Mouse (Mus musculus) intestine, postnatal 0 days (tissue): ENCODE results near the gene Rasgrf1. TPM values are rescaled to one million over a fixed set of nuclear protein-coding genes. Genes with fewer than 3 reads are reported as not detected.

ENCODE experiments used
- ATAC-seq: fragments of 200-750 bp; cut with Nextera tagmentation; 2 replicates; pipeline ENCODE4 v1.8.0; 2017; ENCODE audit warnings: mild to moderate bottlenecking, moderate TSS enrichment, moderate library complexity
- H3K27ac ChIP-seq: fragments of 300-500 bp; sonication (generic); 2 replicates; pipeline ENCODE4 v1.5.1; 2014; ENCODE audit warnings: mild to moderate bottlenecking, low read depth, low read length, moderate library complexity
- H3K27me3 ChIP-seq: fragments of 300-500 bp; sonication (generic); replicated peaks from 2 replicates; pipeline ENCODE4 v1.6.1; 2014; ENCODE audit warnings: low read length, mixed read lengths; ENCODE audit not compliant: control insufficient read depth, insufficient read depth
- H3K36me3 ChIP-seq: fragments of 300-500 bp; sonication (generic); 2 replicates; pipeline ENCODE4 v1.6.1; 2014; ENCODE audit warnings: mild to moderate bottlenecking, moderate library complexity; ENCODE audit not compliant: control insufficient read depth, insufficient read depth
- H3K4me1 ChIP-seq: fragments of 300-500 bp; sonication (generic); replicated peaks from 2 replicates; pipeline ENCODE4 v1.6.1; 2014; ENCODE audit warnings: antibody characterized with exemption, low read length, mixed read lengths; ENCODE audit not compliant: control insufficient read depth, insufficient read depth
- H3K4me2 ChIP-seq: fragments of 300-500 bp; sonication (generic); replicated peaks from 2 replicates; pipeline ENCODE4 v1.6.1; 2014; ENCODE audit warnings: low read depth, mild to moderate bottlenecking, moderate library complexity
- H3K4me3 ChIP-seq: fragments of 300-500 bp; sonication (generic); 2 replicates; pipeline ENCODE4 v1.5.1; 2014; ENCODE audit warnings: low read depth, low read length
- H3K9ac ChIP-seq: fragments of 300-500 bp; sonication (generic); 2 replicates; pipeline ENCODE4 v1.6.1; 2014; ENCODE audit warnings: mild to moderate bottlenecking, low read depth, low read length
- H3K9me3 ChIP-seq: fragments of 300-500 bp; sonication (generic); 2 replicates; pipeline ENCODE4 v1.6.1; 2016; ENCODE audit warnings: mixed run types; ENCODE audit not compliant: control insufficient read depth
- CTCF ChIP-seq: sonication (generic); IDR thresholded peaks from 2 replicates; pipeline ENCODE4 v1.5.1; 2016; ENCODE audit warnings: low read depth, mild to moderate bottlenecking, control low read depth, antibody characterized with exemption, moderate library complexity
- WGBS: fragments of 180-500 bp; shearing (Covaris S2); extraction: QIAGEN DNeasy Blood & Tissue Kit; methylation state at CpG from one replicate; pipeline ENCODE4 v1.1.7; 2014; 5-methylcytosine and 5-hydroxymethylcytosine counted together
- polyA plus RNA-seq: library from polyadenylated mRNA; unstranded; fragments of >200 nt; fragmentation: Nextera tagmentation; extraction: Ambion mirVana; gene quantifications from 2 replicates; pipeline ENCODE4 v1.2.1, GENCODE M21; 2015

Rasgrf1 gene
- polyA plus RNA-seq, 1 experiment from 2014 or later: not detected

- TF ChIP-seq CTCF: no peak
- no peak for ATAC-seq
- no peak overlapping the region for H3K4me2 ChIP-seq
- H3K4me3 ChIP-seq: no peak overlapping the region
- no peaks in the 10 kb centered on the region for H3K4me1 ChIP-seq
- 63% methylated on average over 11 of the region's 11 CpGs for WGBS
- no peak overlapping the region for H3K27ac ChIP-seq
- H3K9me3 ChIP-seq: no peaks in the 10 kb centered on the region
- H3K9ac ChIP-seq: no peak overlapping the region
- H3K27me3 ChIP-seq: no peaks in the 10 kb centered on the region
- no peaks in the 10 kb centered on the region for H3K36me3 ChIP-seq
Observed at GRCm38 (mm10) chr9:89970886-89971486, 61.3 kb downstream of the Rasgrf1 start.

- Histone ChIP-seq H3K4me2 (no peak overlapping the region), H3K9ac (no peak overlapping the region), H3K4me1 (no peaks in the 10 kb centered on the region), H3K36me3 (no peaks in the 10 kb centered on the region), H3K4me3 (no peak overlapping the region), H3K9me3 (no peaks in the 10 kb centered on the region), H3K27me3 (no peaks in the 10 kb centered on the region), H3K27ac (no peak overlapping the region)
- 34% methylated on average over 3 of the region's 3 CpGs for WGBS
- ATAC-seq: no peak
- no peak for TF ChIP-seq CTCF
Observed at GRCm38 (mm10) chr9:89972321-89972720, 62.6 kb downstream of the Rasgrf1 start.

GRCm38 (mm10) chr9:89973856-89974255, 64.1 kb downstream of the Rasgrf1 start:
- TF ChIP-seq CTCF: peak; percentile 47
- ATAC-seq: no peak; the same call in 1 of the 2 replicates
- H3K4me1 ChIP-seq: no peaks in the 10 kb centered on the region
- H3K27me3 ChIP-seq: no peaks in the 10 kb centered on the region
- H3K4me3 ChIP-seq: no peak overlapping the region
- no peak overlapping the region for H3K4me2 ChIP-seq
- no peak overlapping the region for H3K27ac ChIP-seq
- WGBS: 25% methylated on average over 5 of the region's 5 CpGs
- H3K9me3 ChIP-seq: no peaks in the 10 kb centered on the region
- no peak overlapping the region for H3K9ac ChIP-seq
- no peaks in the 10 kb centered on the region for H3K36me3 ChIP-seq

GRCm38 (mm10) chr9:89974463-89974931, 64.8 kb downstream of the Rasgrf1 start:
- Histone ChIP-seq H3K4me1 (no peaks in the 10 kb centered on the region), H3K27ac (no peak overlapping the region), H3K9ac (no peak overlapping the region; the same call in 1 of the 2 replicates), H3K4me3 (no peak overlapping the region), H3K9me3 (no peaks in the 10 kb centered on the region), H3K4me2 (no peak overlapping the region), H3K36me3 (no peaks in the 10 kb centered on the region), H3K27me3 (no peaks in the 10 kb centered on the region)
- no peak for ATAC-seq
- 73% methylated on average over 10 of the region's 10 CpGs for WGBS
- no peak for TF ChIP-seq CTCF

GRCm38 (mm10) chr9:89976366-89976940, 66.7 kb downstream of the Rasgrf1 start:
- no peaks in the 10 kb centered on the region for H3K4me1 ChIP-seq
- no peaks in the 10 kb centered on the region for H3K36me3 ChIP-seq
- H3K27me3 ChIP-seq: no peaks in the 10 kb centered on the region
- no peak overlapping the region for H3K4me3 ChIP-seq
- no peak overlapping the region for H3K27ac ChIP-seq
- H3K9ac ChIP-seq: no peak overlapping the region
- no peak overlapping the region for H3K4me2 ChIP-seq
- H3K9me3 ChIP-seq: no peaks in the 10 kb centered on the region
- peak; percentile 36 for TF ChIP-seq CTCF
- no peak for ATAC-seq
- 71% methylated on average over 6 of the region's 6 CpGs for WGBS

- no peak for TF ChIP-seq CTCF
- WGBS: 2% methylated on average over 3 of the region's 3 CpGs
- Histone ChIP-seq H3K4me1 (no peaks in the 10 kb centered on the region), H3K9me3 (no peaks in the 10 kb centered on the region), H3K4me3 (no peak overlapping the region), H3K9ac (no peak overlapping the region), H3K27ac (no peak overlapping the region), H3K4me2 (no peak overlapping the region), H3K27me3 (no peaks in the 10 kb centered on the region), H3K36me3 (no peaks in the 10 kb centered on the region)
- ATAC-seq: no peak
Observed at GRCm38 (mm10) chr9:89979248-89979647, 69.5 kb downstream of the Rasgrf1 start.
